Mouse (Mus musculus) embryonic fibroblast, embryonic 13.5 days (primary cell): ENCODE results near the gene Srsf1.

ENCODE experiments used
- CTCF ChIP-seq: IDR thresholded peaks from 2 replicates; pipeline ENCODE4 v1.5.1; 2011; ENCODE audit warnings: mild to moderate bottlenecking, control low read depth, low read length, moderate library complexity, borderline replicate concordance; ENCODE audit not compliant: insufficient read depth
- POLR2A ChIP-seq: IDR thresholded peaks from 2 replicates; pipeline ENCODE4 v1.6.1; 2011; ENCODE audit warnings: low read depth, mild to moderate bottlenecking, control low read depth, low read length, moderate library complexity

DNA sequence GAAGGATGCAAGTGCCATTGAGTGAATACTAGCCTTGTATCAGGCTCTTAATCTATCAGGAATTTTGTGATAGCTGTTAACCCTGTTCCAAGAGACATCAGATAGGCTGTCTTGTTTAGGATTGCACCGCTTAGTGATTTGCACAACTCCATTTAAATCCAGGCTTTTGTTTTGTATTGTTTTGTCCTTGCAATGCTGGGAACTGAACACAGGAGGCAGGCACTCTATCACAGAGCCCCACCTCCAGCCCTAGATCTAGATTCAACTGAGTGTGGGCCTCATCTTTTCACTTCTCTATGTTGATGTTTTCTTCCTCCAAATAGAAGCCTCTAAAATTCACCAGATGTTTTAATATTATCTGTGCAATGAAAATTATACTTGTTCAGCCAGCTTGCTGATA lies 28.5 kb downstream of the Srsf1 start:
- TF ChIP-seq POLR2A (no peak), CTCF (no peak)
